Mouse (Mus musculus) liver, postnatal 0 days (tissue): ENCODE data around the gene Tmem141.

Experiments used
- CTCF ChIP-seq: sonication (generic); IDR thresholded peaks from 2 replicates; pipeline ENCODE4 v1.5.1; 2016; ENCODE audit warnings: antibody characterized with exemption, low read depth
- EP300 ChIP-seq: IDR thresholded peaks from 2 replicates; pipeline ENCODE4 v1.6.1; 2016; ENCODE audit warnings: antibody characterized with exemption, low read depth, mild to moderate bottlenecking

DNA sequence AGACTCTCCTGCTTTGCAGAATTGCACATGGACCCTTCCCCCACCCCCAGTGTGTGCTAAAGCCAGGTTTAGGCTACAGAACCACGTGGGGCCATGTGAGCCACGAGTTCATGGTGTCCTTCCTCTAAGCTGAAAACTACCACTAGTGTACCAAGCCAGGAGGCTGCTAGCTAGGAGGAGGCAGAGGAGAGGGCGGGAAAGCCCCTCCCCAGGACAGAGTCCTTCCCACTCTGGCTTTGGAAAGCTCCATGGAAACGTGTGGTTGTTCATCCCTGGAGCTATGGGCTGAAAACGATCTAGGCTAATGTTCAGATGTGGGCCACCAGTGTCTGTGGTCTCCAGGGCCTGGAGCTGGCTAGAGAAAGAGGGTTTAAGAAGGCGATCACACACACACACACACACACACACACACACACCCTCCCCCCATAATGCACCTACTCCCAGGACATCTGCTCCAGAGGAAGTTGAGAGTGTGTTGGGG, 41.1 kb downstream of the Tmem141 start:
- no peak for TF ChIP-seq CTCF
- TF ChIP-seq EP300 = no peak
